Mouse (Mus musculus): ENCODE measurements around the gene Gm17651. TPM values are rescaled to one million over a fixed set of nuclear protein-coding genes. Genes with fewer than 3 reads are reported as not detected.

The Gm17651 gene
- polyA plus RNA-seq, 1 experiment from 2014 or later = not detected

DNA sequence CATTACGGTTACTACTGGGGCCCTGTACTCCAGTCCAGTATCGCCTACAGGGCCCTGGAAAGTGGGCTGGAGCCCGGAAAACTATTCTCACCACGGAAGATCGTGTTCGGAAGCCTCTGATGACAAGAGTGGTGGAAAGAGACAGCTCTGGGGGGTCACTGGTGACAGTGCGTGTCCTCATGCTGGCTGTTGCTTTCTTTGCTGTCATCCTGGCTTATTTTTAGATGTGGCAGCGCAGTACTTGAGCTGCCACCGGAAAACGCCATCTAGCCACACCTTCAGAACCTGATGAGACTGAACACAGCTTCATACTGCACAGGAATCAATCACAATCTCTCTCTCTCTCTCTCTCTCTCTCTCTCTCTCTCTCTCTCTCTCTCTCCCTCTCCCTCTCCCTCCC lies 22.9 kb downstream of the Gm17651 start:
- WGBS = 84% methylated on average over 10 of the region's 10 CpGs
- ATAC-seq (ENCODE audit: insufficient number of reproducible peaks, insufficient read depth, low FRiP score, low TSS enrichment, low read depth) = no peak
- no peak overlapping the region for H3K4me3 ChIP-seq (replicated peaks)

DNA sequence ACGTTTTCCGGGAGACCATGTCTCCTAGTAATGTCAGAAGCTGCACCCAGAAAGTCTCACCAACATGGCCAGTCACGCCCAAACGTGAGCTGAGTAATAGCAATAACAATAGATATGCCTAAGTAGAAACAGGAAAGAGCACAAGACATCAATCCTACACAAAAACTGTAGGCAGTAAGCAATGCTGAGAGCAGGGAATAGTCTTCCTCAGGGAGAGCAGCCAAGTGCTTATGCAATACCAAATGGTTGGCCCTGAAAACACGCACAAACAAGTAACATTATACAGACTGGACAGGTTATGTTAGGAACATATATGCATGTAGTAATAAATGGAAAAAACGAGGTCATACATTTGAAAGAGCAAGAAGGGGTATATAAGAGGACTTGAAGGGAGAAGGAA lies 25.0 kb downstream of the Gm17651 start:
- WGBS = 81% methylated on average over 6 of the region's 6 CpGs
- no peak for ATAC-seq (ENCODE audit: insufficient number of reproducible peaks, insufficient read depth, low FRiP score, low TSS enrichment, low read depth)
- Histone ChIP-seq H3K9ac (replicated peaks) (no peak overlapping the region), H3K9me3 (no peaks in the 10 kb centered on the region), H3K27me3 (no peaks in the 10 kb centered on the region), H3K4me1 (replicated peaks) (no peaks in the 10 kb centered on the region), H3K4me3 (replicated peaks) (no peak overlapping the region), H3K4me2 (no peak overlapping the region), H3K36me3 (no peaks in the 10 kb centered on the region), H3K27ac (no peak overlapping the region)

More for the DNA sequence above, 22.9 kb downstream of the Gm17651 start:
- no peaks in the 10 kb centered on the region for H3K4me1 ChIP-seq (replicated peaks)
- no peak overlapping the region for H3K9ac ChIP-seq (replicated peaks)
- no peak overlapping the region for H3K27ac ChIP-seq
- H3K9me3 ChIP-seq = no peaks in the 10 kb centered on the region
- no peak overlapping the region for H3K4me2 ChIP-seq
- no peaks in the 10 kb centered on the region for H3K27me3 ChIP-seq
- H3K36me3 ChIP-seq = no peaks in the 10 kb centered on the region

GRCm38 (mm10) chr3:97649022-97649421 lies 25.5 kb downstream of the Gm17651 start:
- ATAC-seq (ENCODE audit: insufficient number of reproducible peaks, insufficient read depth, low FRiP score, low TSS enrichment, low read depth) = no peak
- H3K36me3 ChIP-seq = no peaks in the 10 kb centered on the region
- 72% methylated on average over 3 of the region's 3 CpGs for WGBS
- H3K27me3 ChIP-seq = no peaks in the 10 kb centered on the region
- H3K27ac ChIP-seq = no peak overlapping the region
- H3K9me3 ChIP-seq = no peaks in the 10 kb centered on the region
- no peak overlapping the region for H3K4me2 ChIP-seq
- no peaks in the 10 kb centered on the region for H3K4me1 ChIP-seq (replicated peaks)
- no peak overlapping the region for H3K4me3 ChIP-seq (replicated peaks)
- H3K9ac ChIP-seq (replicated peaks) = no peak overlapping the region

DNA sequence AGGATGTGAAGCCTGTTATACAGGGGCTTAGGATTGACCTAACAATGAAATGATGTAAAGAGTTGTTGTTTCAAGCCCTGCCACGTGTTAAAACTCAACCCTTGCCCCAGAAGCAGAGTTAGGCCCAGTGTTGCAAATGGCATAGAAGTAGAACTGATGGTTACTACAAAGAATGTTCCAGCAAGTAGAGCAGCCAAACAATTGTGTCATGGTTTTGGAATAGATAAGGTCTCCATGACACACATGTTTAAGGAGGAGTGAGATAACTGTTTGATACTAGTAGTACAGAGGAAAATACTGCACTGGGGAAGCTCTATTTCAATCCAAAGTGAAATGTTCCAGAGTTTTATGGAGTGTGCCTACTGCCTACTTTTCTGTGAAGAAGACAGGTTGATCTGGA lies 26.0 kb downstream of the Gm17651 start:
- Histone ChIP-seq H3K27ac (no peak overlapping the region), H3K4me3 (replicated peaks) (no peak overlapping the region), H3K4me2 (no peak overlapping the region), H3K9ac (replicated peaks) (no peak overlapping the region), H3K9me3 (no peaks in the 10 kb centered on the region), H3K36me3 (no peaks in the 10 kb centered on the region), H3K4me1 (replicated peaks) (no peaks in the 10 kb centered on the region), H3K27me3 (no peaks in the 10 kb centered on the region)
- no peak for ATAC-seq (ENCODE audit: insufficient number of reproducible peaks, insufficient read depth, low FRiP score, low TSS enrichment, low read depth)
- 49% methylated on average over 1 of the region's 1 CpGs for WGBS

GRCm38 (mm10) chr3:97642001-97642400 lies 32.5 kb downstream of the Gm17651 start:
- WGBS = 87% methylated on average over 9 of the region's 9 CpGs
- ATAC-seq (ENCODE audit: insufficient number of reproducible peaks, insufficient read depth, low FRiP score, low TSS enrichment, low read depth) = no peak
- no peaks in the 10 kb centered on the region for H3K9me3 ChIP-seq
- H3K4me3 ChIP-seq (replicated peaks) = no peak overlapping the region
- H3K27ac ChIP-seq = no peak overlapping the region
- no peaks in the 10 kb centered on the region for H3K27me3 ChIP-seq
- H3K36me3 ChIP-seq = no peaks in the 10 kb centered on the region
- H3K9ac ChIP-seq (replicated peaks) = no peak overlapping the region
- no peak overlapping the region for H3K4me2 ChIP-seq
- H3K4me1 ChIP-seq (replicated peaks) = no peaks in the 10 kb centered on the region

- ATAC-seq (ENCODE audit: insufficient number of reproducible peaks, insufficient read depth, low FRiP score, low TSS enrichment, low read depth) = no peak
- WGBS = 88% methylated on average over 4 of the region's 4 CpGs
- no peak overlapping the region for H3K9ac ChIP-seq (replicated peaks)
These were observed 33.1 kb downstream of the Gm17651 start for GRCm38 (mm10) chr3:97641396-97641795.

DNA sequence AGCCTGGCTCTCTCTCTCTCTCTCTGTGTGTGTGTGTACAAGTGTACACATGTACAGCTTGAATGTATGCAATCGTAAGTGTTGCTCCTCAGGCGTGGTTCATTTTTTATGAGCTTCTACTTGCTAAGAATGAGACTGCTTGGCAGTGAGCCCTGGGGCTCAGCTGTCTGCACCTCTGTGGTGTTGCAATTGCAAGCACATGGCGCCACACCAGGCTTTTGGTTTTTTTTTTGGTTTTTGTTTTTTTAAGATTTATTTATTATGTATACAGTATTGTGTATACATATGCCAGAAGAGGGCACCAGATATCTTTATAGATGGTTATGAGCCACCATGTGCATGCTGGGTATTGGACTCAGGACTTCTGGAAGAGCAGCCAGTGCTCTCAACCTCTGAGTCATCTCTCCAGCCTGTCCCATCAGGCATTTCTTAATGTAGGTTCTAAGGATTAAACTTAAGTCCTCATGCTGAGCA lies 40.2 kb downstream of the Gm17651 start:
- WGBS = 55% methylated on average over 3 of the region's 3 CpGs
- Histone ChIP-seq H3K27me3 (no peaks in the 10 kb centered on the region), H3K4me3 (replicated peaks) (no peak overlapping the region), H3K9me3 (no peaks in the 10 kb centered on the region), H3K9ac (replicated peaks) (no peak overlapping the region), H3K27ac (0 out of 2 replicates have a peak overlapping the region, but pooled peaks have one; percentile 29), H3K4me1 (replicated peaks) (peaks cover 3% of the 10 kb centered on the region; the same call in 1 of the 2 replicates), H3K36me3 (no peaks in the 10 kb centered on the region), H3K4me2 (no peak overlapping the region)
- ATAC-seq (ENCODE audit: insufficient number of reproducible peaks, insufficient read depth, low FRiP score, low TSS enrichment, low read depth) = no peak

More at GRCm38 (mm10) chr3:97641396-97641795, 33.1 kb downstream of the Gm17651 start:
- Histone ChIP-seq H3K27me3 (no peaks in the 10 kb centered on the region), H3K36me3 (no peaks in the 10 kb centered on the region), H3K9me3 (no peaks in the 10 kb centered on the region), H3K27ac (no peak overlapping the region), H3K4me2 (no peak overlapping the region), H3K4me1 (replicated peaks) (no peaks in the 10 kb centered on the region), H3K4me3 (replicated peaks) (no peak overlapping the region)

- ATAC-seq (ENCODE audit: insufficient number of reproducible peaks, insufficient read depth, low FRiP score, low TSS enrichment, low read depth) = no peak
- Histone ChIP-seq H3K4me3 (replicated peaks) (no peak overlapping the region), H3K9ac (replicated peaks) (no peak overlapping the region), H3K4me2 (no peak overlapping the region), H3K27ac (no peak overlapping the region), H3K4me1 (replicated peaks) (peaks cover 9% of the 10 kb centered on the region), H3K9me3 (no peaks in the 10 kb centered on the region), H3K27me3 (no peaks in the 10 kb centered on the region), H3K36me3 (no peaks in the 10 kb centered on the region)
- WGBS = 82% methylated on average over 4 of the region's 4 CpGs
These were observed 41.0 kb downstream of the Gm17651 start for GRCm38 (mm10) chr3:97633456-97633855.

- WGBS = 91% methylated on average over 8 of the region's 8 CpGs
- Histone ChIP-seq H3K27me3 (no peaks in the 10 kb centered on the region), H3K4me3 (replicated peaks) (no peak overlapping the region), H3K9ac (replicated peaks) (no peak overlapping the region), H3K36me3 (no peaks in the 10 kb centered on the region), H3K4me2 (no peak overlapping the region), H3K9me3 (no peaks in the 10 kb centered on the region), H3K4me1 (replicated peaks) (peaks cover 13% of the 10 kb centered on the region), H3K27ac (no peak overlapping the region)
- ATAC-seq (ENCODE audit: insufficient number of reproducible peaks, insufficient read depth, low FRiP score, low TSS enrichment, low read depth) = no peak
These were observed 43.1 kb downstream of the Gm17651 start for GRCm38 (mm10) chr3:97631258-97631860.

DNA sequence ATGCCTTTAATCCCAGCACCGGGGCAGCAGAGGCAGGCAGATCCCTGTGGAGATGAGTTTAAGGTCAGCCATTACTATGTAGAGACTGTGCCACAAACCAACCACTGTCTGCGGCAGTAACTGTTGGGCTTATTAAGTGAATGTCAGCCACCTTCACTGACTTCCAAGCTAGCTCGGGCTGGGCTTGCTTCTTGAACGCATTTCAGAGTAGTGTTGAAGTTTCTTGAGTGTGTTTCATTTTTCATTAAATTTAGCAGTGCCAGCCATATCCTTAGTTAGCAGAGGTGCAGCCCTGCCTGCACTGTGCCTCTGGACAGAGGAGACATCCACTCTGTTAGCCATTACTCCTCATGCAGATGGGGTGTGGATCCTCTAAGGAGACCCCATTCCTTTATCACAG lies 43.7 kb downstream of the Gm17651 start:
- no peaks in the 10 kb centered on the region for H3K36me3 ChIP-seq
- H3K9me3 ChIP-seq = no peaks in the 10 kb centered on the region
- H3K4me2 ChIP-seq = no peak overlapping the region
- H3K4me3 ChIP-seq (replicated peaks) = no peak overlapping the region
- peaks cover 13% of the 10 kb centered on the region for H3K4me1 ChIP-seq (replicated peaks)
- WGBS = 93% methylated on average over 4 of the region's 4 CpGs
- H3K27ac ChIP-seq = no peak overlapping the region
- H3K27me3 ChIP-seq = no peaks in the 10 kb centered on the region
- no peak for ATAC-seq (ENCODE audit: insufficient number of reproducible peaks, insufficient read depth, low FRiP score, low TSS enrichment, low read depth)
- H3K9ac ChIP-seq (replicated peaks) = no peak overlapping the region

DNA sequence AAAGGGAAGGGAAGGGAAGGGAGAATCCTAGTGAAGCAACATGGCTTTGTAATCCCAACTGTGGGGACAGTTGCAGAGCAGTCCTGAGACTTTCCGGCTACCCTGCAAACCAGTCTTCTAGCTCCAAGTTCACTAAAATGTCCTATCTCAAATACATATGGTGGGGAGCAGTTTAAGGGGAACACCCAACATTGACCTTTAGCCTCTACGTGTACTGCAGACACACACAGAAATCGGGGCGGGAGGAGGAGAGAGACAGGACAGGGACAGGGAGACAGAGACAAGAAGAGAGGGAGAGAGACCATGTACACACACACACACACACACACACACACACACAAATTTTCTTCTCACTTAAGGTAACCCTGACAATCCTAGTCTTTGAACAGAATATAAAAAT lies 44.6 kb downstream of the Gm17651 start:
- no peak for ATAC-seq (ENCODE audit: insufficient number of reproducible peaks, insufficient read depth, low FRiP score, low TSS enrichment, low read depth)
- no peaks in the 10 kb centered on the region for H3K27me3 ChIP-seq
- 81% methylated on average over 4 of the region's 4 CpGs for WGBS

GRCm38 (mm10) chr3:97628391-97629001 lies 46.0 kb downstream of the Gm17651 start, which contains the start of gene Fmo5:
Fmo5 (plus strand) TSS chr3:97628804.
- Histone ChIP-seq H3K27me3 (no peaks in the 10 kb centered on the region), H3K27ac (no peak within 1 kb of the TSS), H3K9me3 (no peaks in the 10 kb centered on the region), H3K36me3 (no peaks in the 10 kb centered on the region), H3K4me3 (replicated peaks) (peak within 1 kb of the TSS; percentile 42), H3K9ac (replicated peaks) (peak within 1 kb of the TSS; percentile 45), H3K4me2 (peak within 1 kb of the TSS; percentile 65), H3K4me1 (replicated peaks) (peaks cover 10% of the 10 kb centered on the region)
- peak; percentile 88 for ATAC-seq (ENCODE audit: insufficient number of reproducible peaks, insufficient read depth, low FRiP score, low TSS enrichment, low read depth)
- WGBS = 2% methylated on average over 18 of the region's 18 CpGs

More for the DNA sequence above, 44.6 kb downstream of the Gm17651 start:
- no peak overlapping the region for H3K27ac ChIP-seq
- no peak overlapping the region for H3K9ac ChIP-seq (replicated peaks)
- peaks cover 13% of the 10 kb centered on the region for H3K4me1 ChIP-seq (replicated peaks)
- H3K36me3 ChIP-seq = no peaks in the 10 kb centered on the region
- no peak overlapping the region for H3K4me3 ChIP-seq (replicated peaks)
- H3K4me2 ChIP-seq = no peak overlapping the region
- H3K9me3 ChIP-seq = no peaks in the 10 kb centered on the region
